Mouse (Mus musculus) neural tube, embryonic 13.5 days (tissue): Measurements from ENCODE around the gene Sparc. TPM values are rescaled to one million over a fixed set of nuclear protein-coding genes. Genes with fewer than 3 reads are reported as not detected.

ENCODE experiments used
- ATAC-seq: fragments of 200-750 bp; cut with Nextera tagmentation; 2 replicates; pipeline ENCODE4 v1.8.0; 2017; ENCODE audit warnings: low read depth, mild to moderate bottlenecking, moderate TSS enrichment, moderate library complexity
- H3K27ac ChIP-seq: fragments of 300-500 bp; sonication (generic); replicated peaks from 2 replicates; pipeline ENCODE4 v1.5.1; 2015; ENCODE audit warnings: moderate library complexity, mild to moderate bottlenecking, inconsistent platforms
- H3K27me3 ChIP-seq: fragments of 300-500 bp; sonication (generic); 2 replicates; pipeline ENCODE4 v1.6.1; 2015; ENCODE audit warnings: mild to moderate bottlenecking, inconsistent platforms
- H3K36me3 ChIP-seq: fragments of 300-500 bp; sonication (generic); 2 replicates; pipeline ENCODE4 v1.6.1; 2015; ENCODE audit warnings: mild to moderate bottlenecking, inconsistent platforms
- H3K4me1 ChIP-seq: fragments of 300-500 bp; sonication (generic); replicated peaks from 2 replicates; pipeline ENCODE4 v1.6.1; 2015; ENCODE audit warnings: inconsistent platforms
- H3K4me2 ChIP-seq: fragments of 300-500 bp; sonication (generic); 2 replicates; pipeline ENCODE4 v1.6.1; 2015; ENCODE audit warnings: inconsistent platforms, mild to moderate bottlenecking, moderate library complexity
- H3K4me3 ChIP-seq: fragments of 300-500 bp; sonication (generic); 2 replicates; pipeline ENCODE4 v1.5.1; 2015; ENCODE audit warnings: mild to moderate bottlenecking, inconsistent platforms
- H3K9ac ChIP-seq: fragments of 300-500 bp; sonication (generic); 2 replicates; pipeline ENCODE4 v1.6.1; 2015; ENCODE audit warnings: moderate library complexity, mild to moderate bottlenecking, inconsistent platforms
- H3K9me3 ChIP-seq: fragments of 300-500 bp; sonication (generic); 2 replicates; pipeline ENCODE4 v1.6.1; 2016; ENCODE audit warnings: inconsistent platforms
- WGBS: fragments of 180-500 bp; shearing (Covaris S2); methylation state at CpG from one replicate; pipeline ENCODE4 v1.1.7; 2015; 5-methylcytosine and 5-hydroxymethylcytosine counted together
- polyA plus RNA-seq: library from polyadenylated mRNA; unstranded; fragments of >200 nt; fragmentation: Nextera tagmentation; extraction: Ambion mirVana; gene quantifications from 2 replicates; pipeline ENCODE4 v1.2.1, GENCODE M21; 2015

Gene Sparc
- polyA plus RNA-seq, 1 experiment from 2014 or later: 730 TPM

GRCm38 (mm10) chr11:55414314-55414713 is 8.7 kb downstream of the Sparc start:
- H3K36me3 ChIP-seq: peaks cover 7% of the 10 kb centered on the region; the same call in 1 of the 2 replicates

GRCm38 (mm10) chr11:55413416-55413796 is 9.6 kb downstream of the Sparc start:
- 97% methylated on average over 2 of the region's 2 CpGs for WGBS
- no peaks in the 10 kb centered on the region for H3K9me3 ChIP-seq

More at GRCm38 (mm10) chr11:55414314-55414713, 8.7 kb downstream of the Sparc start:
- no peak overlapping the region for H3K4me3 ChIP-seq
- peaks cover 46% of the 10 kb centered on the region for H3K4me1 ChIP-seq
- no peaks in the 10 kb centered on the region for H3K9me3 ChIP-seq
- no peak overlapping the region for H3K9ac ChIP-seq
- no peak for ATAC-seq
- 0 out of 2 replicates have a peak overlapping the region, but pooled peaks have one; percentile 3 for H3K27ac ChIP-seq
- no peak overlapping the region for H3K4me2 ChIP-seq
- WGBS: 67% methylated on average over 5 of the region's 5 CpGs
- no peaks in the 10 kb centered on the region for H3K27me3 ChIP-seq

GRCm38 (mm10) chr11:55412680-55413415 is 10.1 kb downstream of the Sparc start:
- no peaks in the 10 kb centered on the region for H3K9me3 ChIP-seq
- no peaks in the 10 kb centered on the region for H3K27me3 ChIP-seq
- no peak overlapping the region for H3K9ac ChIP-seq
- H3K4me3 ChIP-seq: no peak overlapping the region
- H3K27ac ChIP-seq: no peak overlapping the region
- H3K4me2 ChIP-seq: no peak overlapping the region
- H3K36me3 ChIP-seq: peaks cover 18% of the 10 kb centered on the region
- 88% methylated on average over 10 of the region's 10 CpGs for WGBS
- no peak for ATAC-seq
- H3K4me1 ChIP-seq: peaks cover 31% of the 10 kb centered on the region

More at GRCm38 (mm10) chr11:55413416-55413796, 9.6 kb downstream of the Sparc start:
- no peaks in the 10 kb centered on the region for H3K27me3 ChIP-seq
- H3K36me3 ChIP-seq: peaks cover 14% of the 10 kb centered on the region
- no peak overlapping the region for H3K9ac ChIP-seq
- no peak for ATAC-seq
- no peak overlapping the region for H3K4me2 ChIP-seq
- H3K27ac ChIP-seq: no peak overlapping the region
- no peak overlapping the region for H3K4me3 ChIP-seq
- peaks cover 37% of the 10 kb centered on the region for H3K4me1 ChIP-seq

GRCm38 (mm10) chr11:55412034-55412433 is 10.9 kb downstream of the Sparc start:
- Histone ChIP-seq H3K36me3 (peaks cover 25% of the 10 kb centered on the region), H3K4me1 (peaks cover 24% of the 10 kb centered on the region; the same call in 1 of the 2 replicates), H3K9me3 (no peaks in the 10 kb centered on the region), H3K4me3 (no peak overlapping the region), H3K9ac (no peak overlapping the region), H3K27ac (no peak overlapping the region), H3K27me3 (no peaks in the 10 kb centered on the region), H3K4me2 (no peak overlapping the region)
- WGBS: 80% methylated on average over 7 of the region's 7 CpGs
- no peak for ATAC-seq

GRCm38 (mm10) chr11:55410502-55410901 is 12.5 kb downstream of the Sparc start:
- Histone ChIP-seq H3K36me3 (peaks cover 33% of the 10 kb centered on the region), H3K4me2 (no peak overlapping the region), H3K27ac (peak overlapping the region; percentile 15; the same call in 1 of the 2 replicates), H3K4me3 (no peak overlapping the region), H3K27me3 (no peaks in the 10 kb centered on the region), H3K9ac (no peak overlapping the region), H3K9me3 (no peaks in the 10 kb centered on the region), H3K4me1 (peaks cover 24% of the 10 kb centered on the region; the same call in 1 of the 2 replicates)
- ATAC-seq: no peak
- WGBS: 80% methylated on average over 3 of the region's 3 CpGs

- H3K4me3 ChIP-seq: no peak overlapping the region
- peaks cover 22% of the 10 kb centered on the region; the same call in 1 of the 2 replicates for H3K4me1 ChIP-seq
- H3K36me3 ChIP-seq: peaks cover 33% of the 10 kb centered on the region
- WGBS: 89% methylated on average over 3 of the region's 3 CpGs
- H3K27me3 ChIP-seq: no peaks in the 10 kb centered on the region
- no peak overlapping the region for H3K4me2 ChIP-seq
- H3K27ac ChIP-seq: no peak overlapping the region
- no peak overlapping the region for H3K9ac ChIP-seq
- no peaks in the 10 kb centered on the region for H3K9me3 ChIP-seq
- no peak for ATAC-seq
Measured at GRCm38 (mm10) chr11:55410005-55410404, 13.0 kb downstream of the Sparc start.

- Histone ChIP-seq H3K27me3 (no peaks in the 10 kb centered on the region), H3K9ac (no peak overlapping the region), H3K4me2 (no peak overlapping the region), H3K9me3 (no peaks in the 10 kb centered on the region), H3K27ac (no peak overlapping the region), H3K4me3 (no peak overlapping the region), H3K4me1 (peaks cover 5% of the 10 kb centered on the region; the same call in 1 of the 2 replicates), H3K36me3 (peaks cover 40% of the 10 kb centered on the region)
- 92% methylated on average over 4 of the region's 4 CpGs for WGBS
- ATAC-seq: no peak
Measured at GRCm38 (mm10) chr11:55407133-55407532, 15.8 kb downstream of the Sparc start.

- ATAC-seq: no peak
- Histone ChIP-seq H3K9me3 (no peaks in the 10 kb centered on the region), H3K9ac (no peak overlapping the region), H3K27me3 (no peaks in the 10 kb centered on the region), H3K4me1 (no peaks in the 10 kb centered on the region), H3K36me3 (peaks cover 44% of the 10 kb centered on the region), H3K4me3 (no peak overlapping the region), H3K4me2 (no peak overlapping the region), H3K27ac (peak overlapping the region; percentile 52)
- WGBS: 58% methylated on average over 8 of the region's 8 CpGs
Measured at GRCm38 (mm10) chr11:55405601-55406469, 17.1 kb downstream of the Sparc start.

GRCm38 (mm10) chr11:55404659-55405457 is 18.1 kb downstream of the Sparc start:
- H3K4me3 ChIP-seq: no peak overlapping the region
- no peak overlapping the region for H3K4me2 ChIP-seq
- peaks cover 46% of the 10 kb centered on the region for H3K36me3 ChIP-seq
- no peak for ATAC-seq
- H3K9ac ChIP-seq: no peak overlapping the region
- 86% methylated on average over 9 of the region's 9 CpGs for WGBS
- H3K9me3 ChIP-seq: no peaks in the 10 kb centered on the region
- H3K27ac ChIP-seq: peak overlapping the region; percentile 59
- H3K4me1 ChIP-seq: no peaks in the 10 kb centered on the region
- H3K27me3 ChIP-seq: no peaks in the 10 kb centered on the region

GRCm38 (mm10) chr11:55400863-55401262 is 22.1 kb downstream of the Sparc start:
- ATAC-seq: no peak
- peaks cover 31% of the 10 kb centered on the region for H3K36me3 ChIP-seq

GRCm38 (mm10) chr11:55398371-55398770 is 24.6 kb downstream of the Sparc start:
- H3K4me1 ChIP-seq: no peaks in the 10 kb centered on the region
- H3K27ac ChIP-seq: no peak overlapping the region
- no peak overlapping the region for H3K9ac ChIP-seq
- no peak overlapping the region for H3K4me2 ChIP-seq
- no peak for ATAC-seq
- no peak overlapping the region for H3K4me3 ChIP-seq
- no peaks in the 10 kb centered on the region for H3K27me3 ChIP-seq
- no peaks in the 10 kb centered on the region for H3K9me3 ChIP-seq
- 91% methylated on average over 8 of the region's 8 CpGs for WGBS
- peaks cover 32% of the 10 kb centered on the region for H3K36me3 ChIP-seq

More at GRCm38 (mm10) chr11:55400863-55401262, 22.1 kb downstream of the Sparc start:
- no peak overlapping the region for H3K4me3 ChIP-seq
- no peak overlapping the region for H3K9ac ChIP-seq
- WGBS: 95% methylated on average over 2 of the region's 2 CpGs
- no peaks in the 10 kb centered on the region for H3K9me3 ChIP-seq
- H3K4me2 ChIP-seq: no peak overlapping the region
- no peaks in the 10 kb centered on the region for H3K4me1 ChIP-seq
- no peak overlapping the region for H3K27ac ChIP-seq
- H3K27me3 ChIP-seq: no peaks in the 10 kb centered on the region
